Mouse (Mus musculus) erythroblast, adult 5-6 weeks (primary cell): ENCODE data around the gene Fggy. TPM values are rescaled to one million over a fixed set of nuclear protein-coding genes. Genes with fewer than 3 reads are reported as not detected.

ENCODE experiments used
- ATAC-seq: replicated peaks from 2 replicates; pipeline ENCODE4 v1.8.0; 2016; ENCODE audit warnings: moderate number of reproducible peaks, mild to moderate bottlenecking, moderate TSS enrichment, inconsistent platforms; ENCODE audit not compliant: poor library complexity, low FRiP score, severe bottlenecking
- total RNA-seq, 2 experiments: library from RNA; stranded (forward) in 1 of 2; stranded (reverse) in 1 of 2; fragments of 150-400 nt in 1 of 2; fragments of 200-764, 138-1000 nt in 1 of 2; gene quantifications; 2 replicates each; pipeline versions ENCODE4 v1.2.3 to v1.2.4; 2015 to 2017; ENCODE audit warnings: low replicate concordance in 2 of 2

Gene Fggy
- total RNA-seq, 2 experiments from 2014 or later = 0.85 to 15.4 TPM

DNA sequence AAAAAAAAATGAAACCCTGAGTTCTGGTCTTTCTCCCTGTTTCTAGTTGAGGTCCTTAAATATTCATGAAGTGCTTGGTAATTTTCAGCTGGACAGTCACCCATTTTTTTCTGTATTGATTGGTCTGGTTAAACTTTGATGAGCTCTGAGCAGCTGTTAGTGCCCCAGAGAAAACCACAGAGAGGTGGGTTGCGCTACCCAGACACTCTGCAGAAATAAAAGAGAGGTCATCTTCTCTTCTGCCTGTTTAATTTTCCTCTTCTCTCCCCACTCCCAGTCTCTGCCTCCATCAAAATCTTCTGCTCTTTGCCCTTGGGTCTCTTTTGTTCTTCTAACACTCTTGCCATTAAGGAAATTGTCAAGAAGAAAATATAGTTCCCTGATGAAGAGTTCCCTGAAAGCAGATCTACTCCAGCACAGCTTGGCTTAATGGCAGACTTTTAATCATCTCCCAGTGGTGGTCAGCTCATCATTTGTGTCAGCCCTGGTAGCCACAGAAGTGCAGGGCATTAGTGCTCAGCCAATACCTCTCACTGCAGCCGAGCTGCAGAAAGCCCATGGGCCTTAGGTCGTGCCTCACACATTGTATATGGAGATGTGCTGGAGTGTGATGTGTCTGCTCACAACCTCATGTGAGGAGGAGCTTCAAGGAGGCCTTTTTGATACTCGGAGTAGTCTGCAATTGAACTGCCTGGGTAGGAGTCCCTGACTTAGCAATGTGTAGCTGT is 29.1 kb downstream of the Fggy start:
- no peak for ATAC-seq

DNA sequence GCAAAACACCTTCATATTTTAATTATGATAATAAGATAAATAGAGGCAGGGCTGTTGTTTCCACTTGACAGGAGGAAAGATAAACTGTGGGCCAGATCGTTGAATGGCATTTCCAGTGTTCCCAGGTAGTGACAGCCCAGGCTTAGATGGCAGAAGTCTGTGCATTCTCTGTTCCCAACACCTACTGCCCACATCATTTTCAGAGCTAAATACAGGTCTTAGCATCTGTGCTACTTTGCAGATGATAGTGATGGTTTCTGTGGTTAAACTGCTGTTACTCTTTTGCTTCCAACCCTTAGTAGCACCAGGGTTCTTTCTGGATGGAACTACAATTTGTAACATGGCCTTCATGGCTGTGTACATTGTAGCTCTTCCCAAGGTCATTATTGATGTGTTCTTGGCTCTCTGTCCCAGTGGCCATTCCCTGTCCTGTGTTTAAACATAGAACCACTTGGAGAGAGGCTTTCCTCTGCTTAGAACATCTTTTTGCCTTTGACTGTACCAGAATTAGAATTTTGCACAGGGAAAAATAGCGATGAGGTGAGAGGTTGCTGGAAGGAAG is 31.5 kb downstream of the Fggy start:
- ATAC-seq = no peak

DNA sequence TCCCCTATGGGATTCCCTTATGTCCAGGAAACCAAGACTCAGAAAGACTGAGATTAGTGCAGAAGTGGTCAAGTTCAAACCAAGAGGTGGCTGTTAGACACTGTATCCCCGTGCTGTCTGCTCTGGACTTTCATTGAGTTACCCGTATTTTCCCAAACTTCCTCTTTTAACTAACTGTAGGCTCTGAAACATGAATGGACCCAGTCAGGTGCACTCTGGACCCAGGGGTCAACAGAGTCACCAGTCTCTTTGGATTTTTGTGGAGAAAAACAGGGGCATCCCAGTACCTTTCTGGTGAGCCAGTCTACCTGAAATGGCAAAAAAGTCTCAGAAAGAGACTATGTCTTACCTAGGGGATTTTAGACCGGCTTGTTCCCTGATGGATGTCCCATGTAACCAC is 33.6 kb downstream of the Fggy start:
- no peak for ATAC-seq

DNA sequence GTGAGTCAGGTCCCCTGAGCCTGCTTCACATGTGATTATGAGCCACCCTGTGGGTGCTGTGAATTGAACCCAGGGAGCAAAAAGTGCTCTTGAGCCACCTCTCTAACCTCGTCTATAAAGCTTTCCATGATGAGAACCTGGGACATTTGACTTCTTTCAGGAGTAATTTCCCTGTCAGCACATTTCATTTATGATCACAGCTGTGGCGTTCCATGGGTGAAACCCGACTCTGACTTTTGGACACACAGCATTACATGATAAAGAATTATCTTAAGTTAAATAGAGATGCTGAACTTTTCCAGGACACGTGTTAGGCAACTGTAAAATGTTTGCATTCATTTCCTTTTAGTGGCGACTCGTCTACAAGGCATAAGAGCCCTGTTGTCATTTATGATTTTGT is 39.9 kb downstream of the Fggy start:
- ATAC-seq = no peak

DNA sequence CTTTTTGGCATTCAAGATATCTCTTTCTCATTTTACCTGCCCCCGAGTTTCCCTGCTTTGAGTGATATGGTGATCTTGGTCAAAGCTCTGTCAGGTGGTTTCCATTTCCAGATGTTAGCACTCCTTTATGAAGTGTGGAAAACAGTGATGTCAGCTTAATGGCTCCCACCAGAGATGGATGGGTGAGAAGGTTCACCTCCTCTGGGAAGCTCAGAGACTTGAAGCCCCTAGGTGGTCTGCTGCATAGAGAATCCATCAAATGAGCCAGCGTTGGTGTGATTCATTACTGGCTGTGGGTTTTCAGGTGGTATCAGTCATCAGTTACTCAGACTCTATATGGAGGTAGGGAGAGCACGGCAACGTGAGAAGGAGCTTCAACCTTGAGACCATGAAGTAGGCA is 44.5 kb downstream of the Fggy start:
- no peak for ATAC-seq

DNA sequence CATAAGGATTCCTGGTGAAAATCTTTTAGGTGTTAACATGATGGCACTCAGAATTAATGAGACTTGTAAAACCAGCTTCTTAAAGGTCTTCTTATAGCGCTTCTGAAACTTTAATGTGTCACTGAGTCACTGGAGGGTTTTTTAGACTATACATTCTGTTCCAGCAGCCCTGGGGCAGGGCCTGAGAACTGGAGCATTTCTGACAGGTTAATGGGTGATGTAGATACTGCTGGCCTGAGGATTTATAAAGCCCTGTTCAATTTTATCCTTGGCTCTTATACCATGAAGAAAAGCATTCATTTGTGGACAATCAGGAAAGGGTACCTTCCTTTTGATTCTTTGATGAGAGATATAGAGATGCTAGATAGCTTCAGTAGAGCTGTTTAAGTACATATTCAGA is 45.9 kb downstream of the Fggy start:
- ATAC-seq = no peak

DNA sequence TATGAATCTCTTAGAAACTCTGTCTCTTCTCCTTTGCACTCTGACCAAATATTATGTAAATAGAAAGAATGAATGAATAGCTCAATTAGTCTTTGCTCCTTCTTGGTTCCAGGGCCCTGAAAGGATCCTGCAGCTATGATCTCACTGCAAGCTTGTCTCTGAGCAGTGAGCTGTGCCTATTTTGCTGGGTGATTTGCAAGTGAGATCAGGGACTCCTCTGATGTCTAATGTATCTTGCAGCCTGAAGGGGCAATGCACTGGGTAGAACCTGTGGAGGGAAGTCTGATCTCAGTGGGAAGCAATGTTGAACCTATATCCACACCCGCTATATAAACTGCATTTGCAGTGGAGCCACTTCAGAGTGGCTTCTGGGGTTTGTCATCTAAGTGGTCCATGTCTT is 53.4 kb downstream of the Fggy start:
- ATAC-seq = no peak

DNA sequence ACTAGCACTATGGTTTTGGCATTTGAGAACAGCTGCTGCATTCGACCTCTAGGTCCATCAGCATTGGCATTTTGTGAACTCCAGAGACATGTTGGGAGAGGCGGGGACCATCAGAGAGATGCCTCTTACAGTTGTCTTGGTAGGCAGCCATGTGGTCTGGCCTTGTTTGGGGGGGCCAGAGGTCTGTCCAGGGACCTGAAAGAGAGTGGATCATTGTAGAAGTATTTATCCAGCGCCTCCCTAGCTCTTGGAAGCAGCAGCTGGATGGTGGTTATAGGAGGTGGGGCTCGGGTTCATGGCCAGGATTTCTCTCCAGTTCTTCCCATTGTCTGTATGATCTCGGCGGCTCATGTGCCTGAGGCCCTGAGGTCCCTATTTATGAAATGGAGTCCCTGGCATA is 54.1 kb downstream of the Fggy start:
- ATAC-seq = no peak

DNA sequence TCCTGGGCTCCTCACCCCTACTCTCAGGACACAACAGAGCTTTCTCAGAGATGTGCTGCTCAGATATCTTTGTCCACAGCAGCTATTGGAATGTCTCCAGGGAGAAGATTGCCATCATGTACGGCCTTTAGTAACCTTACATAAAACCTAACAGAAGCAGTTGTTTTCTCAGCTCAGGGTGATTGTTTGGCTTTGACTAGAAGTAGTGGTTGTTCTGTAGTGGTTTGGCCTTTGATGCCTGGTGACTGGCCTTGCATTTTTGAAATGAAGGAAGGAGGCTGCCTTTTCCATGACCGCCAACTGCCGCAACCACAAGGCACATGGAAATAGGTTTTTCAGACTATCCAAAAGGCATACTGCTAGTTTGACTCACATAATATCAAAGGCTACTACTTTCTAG is 63.7 kb downstream of the Fggy start:
- no peak for ATAC-seq

DNA sequence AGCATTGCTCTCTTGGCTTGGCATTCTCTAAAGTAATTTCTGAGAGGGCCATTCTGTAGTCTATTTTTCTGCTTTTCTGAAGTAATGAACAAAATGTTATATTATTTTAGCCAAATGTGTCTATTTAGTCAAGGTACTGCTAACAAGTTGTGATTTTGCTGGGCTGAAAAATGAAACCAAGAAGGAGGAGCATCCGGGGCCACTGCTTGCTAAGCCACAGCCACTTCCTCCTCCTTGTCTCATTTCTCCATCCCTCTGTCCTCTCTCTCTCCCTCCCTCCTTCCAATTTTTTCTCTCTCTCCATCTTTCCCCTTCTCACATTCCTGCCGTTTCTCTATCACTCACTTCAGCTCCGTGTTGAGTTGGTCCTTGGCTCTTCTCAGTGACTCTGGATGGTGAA is 67.4 kb downstream of the Fggy start:
- no peak for ATAC-seq

DNA sequence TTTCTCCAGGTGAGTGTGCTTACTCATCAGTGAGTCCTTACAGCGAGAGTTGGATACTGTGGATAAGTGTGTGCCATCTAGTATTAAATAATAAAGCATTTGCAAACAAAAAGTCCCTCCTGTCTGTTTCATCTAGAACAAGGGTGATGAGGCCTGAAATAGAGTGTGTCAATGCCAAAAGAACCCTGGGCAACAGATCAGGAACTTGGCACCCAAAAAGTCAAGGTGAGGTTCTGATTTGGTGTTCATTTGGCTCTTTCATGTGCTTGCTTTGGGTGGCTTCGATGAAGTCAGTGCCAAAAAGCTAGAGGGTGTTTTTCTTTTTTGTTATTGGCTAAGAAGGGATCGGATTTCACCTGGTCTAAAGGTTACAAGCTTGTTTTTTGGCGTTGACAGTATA is 68.3 kb downstream of the Fggy start:
- no peak for ATAC-seq

DNA sequence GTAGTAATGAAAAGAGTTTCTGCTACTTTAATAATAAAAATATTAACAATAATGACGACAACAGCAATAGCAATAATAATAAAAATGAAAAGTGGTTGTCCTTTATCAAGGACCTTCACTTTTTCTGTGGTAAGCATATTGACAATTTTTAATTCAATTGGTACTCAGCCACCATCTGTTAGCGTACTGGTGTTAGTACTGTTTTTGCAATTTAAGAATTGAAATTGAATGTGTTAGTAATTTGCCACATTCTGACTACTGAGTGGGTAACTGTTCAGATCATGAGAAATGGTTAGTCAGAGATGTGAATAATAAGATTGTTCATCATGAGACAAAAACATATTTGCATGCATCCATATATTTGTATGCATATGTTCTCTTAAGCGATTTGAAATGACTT is 68.9 kb downstream of the Fggy start:
- no peak for ATAC-seq

DNA sequence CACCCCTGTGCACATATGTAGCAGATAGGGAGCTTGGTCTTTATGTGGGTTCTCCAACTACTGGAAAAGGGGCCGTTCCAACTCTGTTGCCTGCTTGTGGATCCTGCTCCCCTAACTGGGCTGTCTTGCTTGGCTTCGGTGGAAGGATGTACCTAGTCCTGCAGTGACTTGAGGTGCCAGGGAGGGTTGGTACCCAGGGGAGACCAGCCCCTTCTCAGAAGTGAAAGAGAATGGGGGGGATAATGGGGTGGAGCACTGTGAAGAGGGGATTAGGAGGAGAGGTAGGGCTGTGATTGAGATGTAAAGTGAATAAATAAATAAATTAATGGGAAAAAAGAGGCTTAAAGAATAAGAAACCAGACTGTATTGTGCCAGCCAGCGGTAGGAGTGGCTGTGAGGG is 77.6 kb downstream of the Fggy start:
- ATAC-seq = no peak

DNA sequence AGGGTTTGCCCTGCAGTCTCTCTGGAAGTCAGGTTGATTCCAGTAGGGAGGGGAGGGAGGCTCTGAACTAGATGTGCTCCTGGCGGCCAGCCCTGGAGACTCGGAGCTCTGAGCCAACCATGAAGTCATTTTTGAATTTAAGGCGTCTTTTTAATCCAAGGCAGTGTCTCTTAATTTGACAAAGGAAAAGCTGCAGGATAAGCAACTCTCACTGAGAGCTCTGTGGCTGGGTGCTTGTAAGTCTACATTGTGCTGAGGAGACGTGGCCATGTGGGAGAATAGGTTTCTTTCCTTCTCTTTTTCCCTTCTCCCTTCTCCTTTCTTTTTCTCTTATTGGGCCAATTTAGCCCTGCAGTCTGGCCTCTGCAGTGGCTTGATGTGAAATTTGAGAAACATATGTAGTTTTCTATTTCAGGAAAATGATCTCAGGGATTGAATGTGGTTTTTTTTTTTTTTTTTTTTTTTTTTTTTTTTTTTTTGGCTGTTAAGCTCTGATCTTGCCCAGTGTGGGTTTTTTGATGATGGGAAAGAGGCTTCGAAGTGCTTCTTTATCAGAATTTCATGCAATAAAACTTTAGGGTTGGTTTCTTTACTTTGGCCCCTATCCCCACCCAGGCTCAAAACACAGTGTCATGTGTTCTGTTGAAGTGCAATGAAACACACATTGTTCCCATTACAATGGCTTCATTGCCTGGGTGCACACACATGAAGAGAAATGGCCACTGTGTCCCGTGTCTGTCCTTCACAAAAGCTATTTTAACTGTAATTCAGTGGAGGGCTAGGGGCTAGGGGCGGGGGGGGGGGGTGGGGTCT is 79.8 kb downstream of the Fggy start:
- ATAC-seq = no peak

DNA sequence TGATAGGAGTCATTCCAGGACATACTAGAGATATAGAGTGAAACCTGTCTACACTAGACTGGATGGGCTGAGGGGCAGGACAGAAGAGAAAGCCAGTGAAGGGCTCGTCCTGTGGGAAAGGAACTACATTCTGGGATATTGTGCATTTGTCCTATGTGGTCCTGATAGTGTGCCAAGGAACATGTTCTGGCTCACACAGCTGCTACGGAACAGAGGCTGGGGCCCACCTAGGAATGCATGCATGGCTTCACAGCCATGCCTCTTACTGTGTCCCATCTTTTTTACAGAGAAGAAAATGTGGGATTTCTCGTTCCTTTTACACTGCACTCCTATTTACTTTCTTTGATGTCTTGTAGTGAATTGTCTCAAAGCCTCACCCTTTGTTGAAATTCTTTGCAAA is 80.8 kb downstream of the Fggy start:
- ATAC-seq = no peak

DNA sequence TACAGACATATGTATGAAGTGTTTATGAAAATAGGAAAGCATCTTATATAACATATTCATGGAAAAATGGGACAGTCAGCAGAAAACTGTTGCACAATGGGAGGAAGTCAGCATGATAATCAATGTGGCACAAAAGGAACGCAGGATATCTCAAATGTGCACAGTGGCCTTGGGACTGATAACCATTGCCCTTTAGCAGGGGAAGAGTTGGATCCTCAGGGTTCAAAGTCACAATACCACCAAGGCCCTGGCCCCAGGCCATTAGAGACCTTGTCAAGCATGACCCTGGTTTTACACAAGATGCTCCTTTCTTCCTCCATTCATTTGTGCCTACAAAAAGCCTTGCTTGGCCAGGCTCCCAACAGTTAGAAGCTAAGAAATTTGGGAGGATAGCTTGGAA is 83.5 kb downstream of the Fggy start:
- ATAC-seq = no peak

DNA sequence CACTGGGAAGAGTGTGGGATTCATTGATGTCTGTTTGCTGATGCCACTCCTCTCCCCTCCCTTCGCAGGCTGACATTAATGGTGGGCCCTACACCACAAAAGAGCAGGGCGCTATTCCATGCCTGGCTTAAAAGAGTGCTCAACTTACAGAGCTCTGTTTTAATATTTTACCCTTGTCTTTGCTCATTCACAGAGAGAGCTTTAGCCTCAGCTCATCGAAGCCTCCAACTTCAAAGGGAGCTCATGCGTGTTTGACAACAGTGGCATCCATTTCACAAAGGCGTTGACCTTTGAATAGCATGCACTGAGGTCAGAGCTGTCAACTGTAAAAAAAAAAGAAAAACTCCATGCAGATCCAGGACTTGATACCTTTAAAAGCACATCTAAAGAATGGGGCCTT is 86.7 kb downstream of the Fggy start:
- no peak for ATAC-seq

DNA sequence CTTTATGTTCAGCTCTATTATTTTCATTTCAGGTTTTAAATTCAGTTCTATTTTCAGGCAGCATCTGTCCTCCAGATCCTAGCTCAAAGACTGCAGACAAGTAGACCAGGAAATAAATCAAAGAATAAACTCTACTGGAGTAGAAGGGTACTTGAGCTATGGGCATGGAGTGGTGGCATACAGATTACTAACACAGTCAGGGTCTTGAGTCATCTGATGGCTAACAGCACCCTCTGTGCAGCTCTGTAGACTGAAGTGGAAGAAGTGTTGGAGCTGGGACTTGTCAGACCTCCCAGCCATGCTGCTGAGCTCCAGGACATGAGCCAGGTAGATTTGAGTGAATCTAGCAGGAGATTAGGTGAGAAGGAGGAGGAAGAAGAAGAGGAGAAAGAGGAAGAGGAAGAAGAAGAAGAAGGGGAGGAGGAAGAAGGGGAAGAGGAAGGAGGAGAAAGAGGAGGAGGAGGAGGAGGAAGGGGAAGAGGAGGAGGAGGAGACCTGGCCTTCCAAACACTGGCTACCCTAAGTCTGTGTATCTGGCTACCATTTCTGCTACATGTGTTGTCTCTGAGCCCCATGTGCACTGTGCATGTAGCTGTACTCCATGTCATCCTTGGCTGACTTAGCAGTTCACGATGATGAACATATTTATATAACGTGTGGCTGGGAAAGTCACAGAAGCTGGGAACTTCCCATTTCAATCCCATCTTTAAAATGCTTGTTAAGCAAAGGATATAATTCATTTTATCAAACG is 91.7 kb downstream of the Fggy start:
- ATAC-seq = no peak

DNA sequence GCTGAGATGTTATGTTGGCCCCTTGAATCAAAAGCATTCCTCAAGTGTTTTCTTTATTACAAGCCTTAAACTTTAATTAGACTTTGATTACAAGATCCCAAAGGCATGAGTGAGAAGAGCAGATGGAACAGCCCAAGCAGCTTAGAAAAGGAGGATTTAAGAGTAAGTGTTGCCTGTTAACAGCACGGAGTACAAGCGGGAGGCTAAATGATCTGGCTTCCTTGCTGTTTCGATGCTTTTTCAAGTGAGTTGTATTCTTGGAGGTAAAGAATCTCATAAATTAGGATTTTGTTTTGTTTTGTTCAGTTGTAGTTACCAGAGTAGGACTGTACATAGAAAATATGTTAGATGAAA is 92.2 kb downstream of the Fggy start:
- ATAC-seq = no peak

DNA sequence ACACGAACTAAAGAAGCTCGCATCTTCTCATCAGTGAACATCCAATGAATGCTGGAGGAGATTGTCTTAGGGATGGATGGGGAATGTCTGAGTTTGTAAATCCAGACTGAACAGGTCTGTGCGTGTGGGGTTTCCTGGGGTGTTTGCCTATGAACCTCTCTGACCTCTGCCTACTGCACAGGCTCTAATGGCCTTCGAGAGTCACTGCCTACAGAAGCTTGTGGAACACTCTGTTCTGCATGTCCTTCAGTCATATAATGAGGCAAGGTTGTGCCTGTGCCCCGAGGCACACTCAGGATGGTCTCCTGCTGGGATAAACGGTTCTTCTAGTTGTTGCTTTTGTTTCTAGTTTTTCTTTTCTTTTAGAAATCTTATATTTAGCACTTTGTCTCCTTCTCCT is 92.7 kb downstream of the Fggy start:
- no peak for ATAC-seq

DNA sequence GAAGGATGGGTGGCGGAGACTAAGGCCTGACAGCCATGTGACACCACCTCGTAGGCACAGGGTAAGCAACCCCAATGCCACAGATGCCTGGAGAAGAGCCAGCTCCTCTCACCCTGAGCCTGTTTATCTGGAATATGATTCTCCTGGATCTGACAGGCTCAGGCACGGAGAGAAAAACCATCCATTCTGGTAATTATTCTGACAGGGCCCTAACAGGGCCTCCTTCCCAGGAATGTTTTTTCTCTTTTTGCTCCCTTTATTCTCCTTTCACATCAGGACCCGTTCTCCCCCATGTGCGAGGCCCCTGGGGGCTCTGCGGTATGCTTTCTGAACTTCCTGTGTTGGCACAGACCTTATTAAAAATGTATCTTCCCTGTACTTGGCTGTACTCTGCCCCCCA is 94.7 kb downstream of the Fggy start:
- ATAC-seq = no peak
